Mouse (Mus musculus): ENCODE data around the gene Gm14459. TPM values are rescaled to one million over a fixed set of nuclear protein-coding genes. Genes with fewer than 3 reads are reported as not detected.
"Not testable (repeated sequence)": the region's sequence is repeated elsewhere in the genome, so short reads cannot be mapped to it uniquely, and the experiment has no call there.

Gm14459 gene
- not detected for total RNA-seq (2021)

DNA sequence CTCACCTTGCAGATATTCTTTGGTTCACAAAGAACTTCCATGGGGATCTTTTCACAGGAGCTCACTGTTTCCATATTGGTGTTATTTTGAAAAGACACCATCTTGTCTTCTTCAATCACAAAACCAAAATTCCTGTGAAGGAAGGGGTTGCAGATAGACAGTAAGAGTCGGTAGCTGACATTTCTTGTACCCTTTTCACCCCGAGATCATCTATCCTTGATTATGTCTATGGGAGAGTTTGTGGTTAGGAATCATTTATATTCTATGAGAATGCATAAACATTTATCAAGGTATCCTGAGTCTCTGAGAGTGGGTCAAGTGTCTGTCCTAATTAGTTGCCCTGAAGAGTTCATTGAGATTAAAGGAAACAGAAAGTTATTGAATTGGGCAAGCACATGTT, at the start of gene Gm14459:
Gm14459 (minus strand) TSS at position 101 of the 400 bp plus-strand sequence.
- no peak for DNase-seq

GRCm38 (mm10) chrX:8548155-8548554, 23.4 kb upstream of the Gm14459 start, which contains the start of gene Ssxb6:
Ssxb6 (minus strand) TSS chrX:8548255.
- DNase-seq, result not testable (repeated sequence)

Other genes with a start within 250 kb of the Gm14459 start
- gene Ssxb10, start 197.5 kb downstream of the Gm14459 start, total RNA-seq (2021), result not detected
- not detected for gene Ssxb9, start 158.0 kb downstream of the Gm14459 start, total RNA-seq (2021)
- gene Ssxb1, start 111.6 kb downstream of the Gm14459 start, total RNA-seq (2021), result not detected
- not detected for gene Ssxb2, start 63.2 kb downstream of the Gm14459 start, total RNA-seq (2021)
- gene Ssxb6, start 23.3 kb upstream of the Gm14459 start, total RNA-seq (2021), result not detected
- gene Ssxb3, start 66.9 kb upstream of the Gm14459 start, total RNA-seq (2021), result not detected
- not detected for gene Ssxb8, start 165.9 kb upstream of the Gm14459 start, total RNA-seq (2021)
- gene Ssx9, start 223.5 kb upstream of the Gm14459 start, total RNA-seq (2021), result not detected